Mouse (Mus musculus): Measurements from ENCODE around the gene Galnt12.
"Not testable (repeated sequence)": the region's sequence is repeated elsewhere in the genome, so short reads cannot be mapped to it uniquely, and the experiment has no call there.

Galnt12 gene

DNA sequence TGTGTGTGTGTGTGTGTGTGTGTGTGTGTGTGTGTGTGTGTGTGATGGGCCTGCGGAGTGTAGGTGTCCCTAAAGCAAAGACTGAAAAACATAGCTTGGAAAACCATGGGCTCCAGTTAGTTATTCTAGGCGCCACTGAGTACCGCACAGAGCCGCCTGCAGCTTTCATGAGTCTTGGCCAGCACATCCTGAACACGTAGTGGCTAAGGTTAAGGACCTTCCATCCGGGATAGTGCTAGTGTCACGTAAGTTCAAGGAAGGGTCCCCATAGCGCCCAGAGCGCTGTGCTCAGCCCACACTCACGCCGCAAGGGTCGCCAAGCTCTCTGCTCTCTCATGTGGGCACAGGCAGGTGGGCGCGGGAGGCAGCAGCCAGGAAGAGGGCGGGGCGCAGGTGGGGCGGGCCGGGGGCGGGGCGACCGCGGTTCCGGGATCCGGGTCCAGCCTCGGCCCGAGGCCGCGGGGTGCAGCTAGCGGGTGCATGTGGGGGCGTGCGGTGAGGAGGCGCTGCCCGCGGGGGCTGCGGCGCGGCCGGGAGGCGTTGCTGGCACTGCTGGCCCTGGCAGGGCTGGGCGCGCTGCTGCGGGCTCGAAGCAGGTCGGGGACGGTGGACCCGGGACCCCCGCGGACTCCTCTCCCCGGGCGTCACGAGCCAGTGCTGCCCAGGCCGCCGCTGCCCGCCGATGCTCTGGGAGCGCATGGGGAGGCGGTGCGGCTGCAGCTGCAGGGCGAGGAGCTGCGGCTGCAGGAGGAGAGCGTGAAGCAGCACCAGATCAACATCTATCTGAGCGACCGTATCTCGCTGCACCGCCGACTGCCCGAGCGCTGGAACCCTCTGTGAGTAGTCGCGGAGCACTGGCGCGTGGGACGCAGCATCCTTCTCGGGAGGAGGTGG is at the start of gene Galnt12:
TSS of gene Galnt12 (plus strand) at position 417 of the 894 bp plus-strand sequence.
- peak; percentile 24 for DNase-seq

DNA sequence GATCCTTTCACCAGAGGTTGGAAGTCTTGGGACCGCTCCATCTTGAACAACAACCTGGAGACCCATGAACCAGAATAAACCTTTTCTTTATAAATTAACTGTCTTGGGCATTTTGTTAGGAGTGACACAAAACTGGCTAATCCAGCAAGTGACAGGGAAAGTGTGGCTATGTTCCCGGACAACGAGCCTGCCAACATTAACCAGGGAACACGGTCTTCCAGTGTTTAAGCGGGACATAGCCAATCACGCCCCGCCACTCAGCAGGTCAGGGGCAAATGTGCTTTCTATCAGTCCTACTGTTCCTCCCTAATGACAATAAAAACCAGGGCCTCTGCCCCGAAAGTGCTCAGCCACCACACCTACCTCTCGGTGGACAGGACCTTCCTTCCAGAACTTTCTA is 47.8 kb upstream of the Galnt12 start:
- no peak for DNase-seq

DNA sequence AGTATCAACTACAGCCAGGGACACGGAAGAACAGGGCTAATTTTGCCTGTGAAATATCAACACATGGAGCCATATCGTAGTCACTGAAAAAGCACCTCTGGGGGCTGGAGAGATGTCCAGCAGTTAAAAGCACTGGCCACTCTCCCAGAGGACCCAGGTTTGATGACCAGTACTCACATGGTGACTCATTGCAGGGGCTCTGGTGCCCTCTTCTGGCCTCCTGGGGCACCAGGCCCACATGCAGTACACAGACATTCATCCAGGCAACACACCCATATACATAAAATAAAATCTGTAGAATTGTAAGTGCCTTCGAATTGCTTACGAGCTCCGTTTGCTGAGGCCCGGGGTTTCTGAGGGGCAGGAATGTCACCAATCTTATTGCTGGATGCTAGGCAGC is 44.7 kb upstream of the Galnt12 start:
- DNase-seq, result no peak

- DNase-seq, result no peak
Measured at GRCm38 (mm10) chr4:47047765-47048164, 43.9 kb upstream of the Galnt12 start.

DNA sequence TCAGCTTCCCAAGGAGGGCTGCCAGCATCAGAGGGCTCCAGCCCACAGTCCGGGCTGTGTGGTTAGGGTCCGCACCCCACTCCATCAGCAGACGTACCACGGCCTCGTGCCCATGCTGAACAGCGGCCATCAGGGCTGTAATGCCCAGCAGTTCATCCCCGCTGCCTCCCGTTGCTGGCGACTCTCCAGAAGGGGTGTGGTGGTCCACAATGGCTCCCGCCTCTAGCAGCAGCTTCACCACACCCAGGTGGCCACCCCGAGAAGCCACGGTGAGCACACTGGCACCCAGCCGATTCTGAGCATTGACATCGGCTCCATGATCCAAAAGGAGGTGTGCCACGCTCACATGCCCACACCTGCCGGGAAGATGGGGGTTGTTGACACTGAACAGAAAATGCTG is 42.5 kb upstream of the Galnt12 start:
- no peak for DNase-seq

DNA sequence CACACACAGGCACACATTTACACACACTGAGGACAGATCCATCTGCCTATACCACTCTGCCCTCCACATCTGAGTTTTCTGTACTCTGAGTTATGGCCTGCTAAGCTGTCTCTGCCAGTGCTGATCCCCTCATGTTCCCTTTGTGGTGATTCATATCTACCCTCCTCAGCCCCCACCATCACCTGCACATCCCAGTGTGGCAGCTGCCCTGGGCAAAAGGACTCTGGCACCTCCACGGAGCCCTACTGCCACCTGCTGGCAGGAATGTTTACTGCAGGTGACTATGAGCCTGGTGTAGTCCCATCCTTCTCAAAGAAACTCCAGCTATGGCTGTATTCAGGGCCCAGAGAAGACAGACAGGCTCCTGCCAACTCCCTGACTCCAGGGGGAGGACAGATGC is 41.5 kb upstream of the Galnt12 start:
- DNase-seq, result peak; percentile 73

GRCm38 (mm10) chr4:47050642-47051381 is 40.9 kb upstream of the Galnt12 start:
- DNase-seq, result no peak

- no peak for DNase-seq
Measured at GRCm38 (mm10) chr4:47051905-47052304, 39.8 kb upstream of the Galnt12 start.

DNA sequence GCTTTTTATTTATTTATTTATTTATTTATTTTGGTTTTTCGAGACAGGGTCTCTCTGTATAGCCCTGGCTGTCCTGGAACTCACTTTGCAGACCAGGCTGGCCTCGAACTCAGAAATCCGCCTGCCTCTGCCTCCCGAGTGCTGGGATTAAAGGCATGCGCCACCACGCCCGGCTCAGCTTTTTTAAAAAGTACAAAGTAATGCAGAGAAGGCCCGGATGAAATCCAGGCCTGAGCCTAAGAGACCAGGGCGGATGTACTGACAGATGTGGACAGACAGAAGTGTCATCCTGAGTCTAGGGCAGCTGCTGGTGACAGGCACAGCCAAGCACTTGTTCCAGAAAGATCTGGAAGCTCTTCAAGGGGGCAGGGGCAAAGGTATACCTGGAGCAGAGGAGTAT is 36.5 kb upstream of the Galnt12 start:
- DNase-seq, result not testable (repeated sequence)

DNA sequence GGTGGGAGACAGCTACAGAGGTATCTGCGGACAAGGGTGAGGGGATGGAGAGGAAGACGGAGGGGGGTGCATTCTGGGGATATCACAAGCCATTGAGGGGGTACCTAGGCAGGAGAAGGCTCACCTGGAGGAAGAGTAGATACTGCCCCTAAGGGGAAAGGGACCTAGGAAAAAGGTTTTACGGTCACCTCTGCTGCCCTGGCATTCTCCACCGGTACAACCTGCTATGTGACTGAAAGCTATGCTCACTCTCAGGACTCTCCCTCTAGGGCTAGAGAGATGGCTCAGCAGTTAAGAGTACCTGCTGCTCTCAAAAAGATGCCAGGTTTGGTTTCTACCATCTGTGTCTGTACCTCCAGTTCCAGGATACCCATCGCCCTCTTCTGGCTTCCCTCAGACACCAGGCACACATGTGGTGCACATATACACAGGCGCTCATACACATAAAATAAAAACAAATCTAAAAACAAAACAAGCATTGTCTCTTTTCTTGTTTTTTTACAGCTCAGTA is 36.1 kb upstream of the Galnt12 start:
- no peak for DNase-seq

DNA sequence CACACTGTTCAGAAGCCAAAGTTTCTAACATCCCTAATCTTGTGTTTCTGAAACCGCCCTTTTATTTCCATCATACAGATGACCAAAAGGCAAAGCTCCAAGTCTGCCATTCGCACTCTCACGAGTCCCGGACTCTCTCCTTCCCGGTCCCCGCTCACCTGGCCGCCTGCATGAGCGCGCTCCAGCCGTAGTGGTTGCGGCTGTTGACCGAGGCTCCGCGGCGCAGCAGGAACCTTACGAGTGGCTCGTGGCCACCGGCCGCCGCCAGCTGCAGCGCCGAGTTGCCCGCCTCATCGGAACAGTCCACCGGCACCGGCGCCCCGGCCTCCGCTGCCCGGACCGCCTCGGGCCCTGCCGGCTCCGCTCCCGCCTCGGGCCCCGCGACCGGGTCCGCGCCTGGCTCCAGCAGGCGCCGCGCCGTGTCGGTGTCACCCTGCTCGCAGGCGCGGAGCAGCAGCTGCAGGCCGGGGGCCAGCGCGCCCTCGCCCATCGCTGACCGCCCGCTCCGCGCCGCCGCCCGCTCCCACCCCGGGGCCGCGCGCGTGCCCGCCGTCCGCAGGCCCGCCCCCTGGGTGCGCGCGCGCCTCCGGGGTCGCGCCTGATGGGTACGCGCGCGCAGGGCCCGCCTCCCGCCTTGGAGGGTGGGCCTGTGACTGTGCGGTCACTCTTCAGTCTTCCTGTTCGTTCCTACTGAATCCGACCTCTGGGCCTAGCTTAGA is 34.8 kb upstream of the Galnt12 start, which contains the start of gene Anks6:
TSS of gene Anks6 (minus strand) at position 637 of the 719 bp plus-strand sequence.
- DNase-seq, result peak; percentile 83

DNA sequence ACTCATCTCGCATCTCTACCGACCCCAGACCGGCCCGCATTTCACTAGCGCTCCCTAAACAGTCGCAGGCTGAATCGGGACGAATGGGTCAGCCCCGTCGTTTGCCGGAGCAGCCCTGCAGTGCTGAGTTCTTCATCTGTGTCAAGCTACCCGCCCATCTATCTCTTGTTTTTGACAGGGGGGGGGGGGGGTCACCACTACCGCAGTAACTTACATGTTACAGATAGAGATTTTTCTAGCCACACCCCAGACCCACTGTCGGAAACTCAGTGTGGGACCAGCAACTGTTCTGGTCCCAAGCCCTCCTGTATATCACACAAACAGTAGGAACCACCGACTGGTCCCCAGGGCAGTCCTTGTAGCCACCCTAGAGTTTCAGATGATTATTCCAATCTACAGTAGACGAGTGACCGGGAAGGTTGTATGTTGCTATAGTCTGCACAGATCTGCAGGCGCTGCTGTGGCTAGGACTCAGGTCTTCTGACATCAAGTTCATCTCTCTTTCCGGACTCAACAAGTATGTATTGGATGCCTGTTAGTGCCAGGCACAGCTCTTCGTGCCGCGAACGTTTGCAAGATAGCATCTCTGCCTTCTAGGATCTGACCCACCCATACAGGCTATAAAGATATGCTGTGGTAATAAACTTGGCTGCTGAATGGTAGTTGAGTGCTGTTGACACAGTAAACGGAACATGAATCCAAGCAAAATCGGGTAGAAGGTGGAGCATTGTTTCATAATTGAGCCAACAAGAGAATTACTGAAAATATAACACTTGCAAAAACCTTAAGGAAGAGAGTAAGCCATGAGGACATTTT is 34.0 kb upstream of the Galnt12 start:
- no peak for DNase-seq

DNA sequence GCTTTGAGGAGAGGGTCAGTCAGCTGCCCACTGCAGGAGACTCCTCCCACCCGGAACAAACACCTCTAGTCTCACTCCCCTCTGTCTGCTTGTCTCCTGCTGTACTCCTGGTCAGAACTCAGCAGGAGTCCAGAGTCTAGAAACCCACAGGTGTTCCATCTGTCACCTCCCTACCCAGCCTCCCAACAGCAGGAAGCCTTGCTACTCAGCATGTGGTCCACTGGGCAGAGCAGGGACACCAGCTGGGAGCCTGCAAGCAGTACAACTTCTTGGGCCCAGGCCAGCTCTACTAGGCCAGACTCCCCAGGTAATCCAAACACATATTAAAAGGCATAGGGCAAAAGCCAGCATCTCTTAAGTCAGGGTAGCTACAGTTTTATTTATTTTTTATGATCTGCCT is 30.8 kb upstream of the Galnt12 start:
- DNase-seq, result no peak

GRCm38 (mm10) chr4:47075054-47075453 is 16.7 kb upstream of the Galnt12 start:
- DNase-seq, result no peak

DNA sequence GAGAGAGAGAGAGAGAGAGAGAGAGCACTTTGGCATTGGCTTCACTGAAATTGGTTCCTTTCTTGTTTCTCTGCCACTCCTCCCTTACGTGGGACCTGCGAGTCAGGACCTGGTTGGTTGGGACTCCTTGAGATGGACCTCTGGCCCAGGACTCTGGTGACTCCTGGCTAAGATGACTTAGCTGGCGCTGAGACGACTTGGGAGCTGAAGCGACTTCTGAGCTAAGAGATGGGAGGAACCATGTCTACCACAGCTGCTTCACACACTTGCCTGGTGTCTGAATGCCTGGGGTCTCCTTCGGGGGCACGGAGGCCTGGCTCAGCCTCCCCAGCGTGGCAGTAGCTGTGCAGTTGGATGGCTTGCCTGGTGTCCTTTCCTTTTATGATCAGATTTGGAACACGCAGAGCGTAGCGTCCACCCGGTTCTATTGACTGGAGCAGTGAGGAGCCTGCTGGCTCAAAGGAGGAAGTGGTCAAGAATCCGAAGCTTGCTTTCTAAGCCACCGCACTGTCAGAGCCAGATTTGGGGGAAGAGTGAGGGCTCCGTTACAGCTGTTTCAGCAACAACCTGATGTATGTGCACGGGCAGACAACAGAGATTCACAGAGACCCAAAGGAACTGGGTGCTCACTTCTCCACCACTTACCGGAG is 11.6 kb upstream of the Galnt12 start:
- peak; percentile 32 for DNase-seq

GRCm38 (mm10) chr4:47080647-47081010 is 11.1 kb upstream of the Galnt12 start:
- DNase-seq, result no peak

- no peak for DNase-seq
Measured at GRCm38 (mm10) chr4:47083824-47084223, 7.9 kb upstream of the Galnt12 start.

DNA sequence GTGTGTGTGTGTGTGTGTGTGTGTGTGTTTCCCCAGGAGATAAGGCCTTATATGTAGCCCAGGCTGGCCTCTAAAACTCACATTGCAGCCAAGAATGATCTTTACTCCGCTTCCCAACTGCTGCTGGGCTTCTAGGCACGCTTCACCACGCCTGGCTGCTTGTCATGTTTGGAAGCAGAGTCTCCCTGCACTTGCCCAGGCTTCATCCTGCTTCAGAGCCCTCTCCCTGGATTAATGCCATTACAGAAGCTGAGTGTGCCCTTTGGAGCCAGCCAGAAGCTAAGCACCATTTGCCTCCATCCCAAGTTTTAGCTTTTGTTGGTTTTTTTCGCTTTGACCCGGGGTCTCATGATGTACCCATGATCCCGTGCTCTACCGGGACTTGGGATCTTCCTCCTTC is 3.0 kb upstream of the Galnt12 start:
- DNase-seq, result no peak

GRCm38 (mm10) chr4:47092387-47093021 is 795 bp downstream of the Galnt12 start:
- DNase-seq, result peak; percentile 17

DNA sequence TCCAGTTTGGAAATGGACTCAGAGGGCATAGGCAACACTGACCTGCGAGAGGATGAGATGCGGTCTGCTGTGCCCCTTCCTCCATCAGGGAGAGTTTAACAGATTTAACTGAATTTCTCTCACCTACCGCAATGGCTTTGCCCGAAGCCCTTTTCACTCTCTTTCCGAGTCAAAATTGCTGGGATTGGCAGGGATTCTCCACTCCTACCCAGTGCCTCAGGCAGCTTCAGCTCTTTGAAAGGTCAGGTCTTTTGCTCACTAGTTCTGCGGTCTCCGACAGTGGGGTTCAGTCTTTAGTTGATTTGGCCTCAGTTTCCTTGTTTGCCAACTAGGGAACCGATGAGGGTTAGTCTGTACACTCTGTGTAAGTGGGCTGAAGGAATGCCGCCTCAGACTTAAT is 1.5 kb downstream of the Galnt12 start:
- no peak for DNase-seq

- DNase-seq, result no peak
Measured at GRCm38 (mm10) chr4:47093647-47094046, 1.9 kb downstream of the Galnt12 start.

All from layer of hippocampus, adult 9-11 months (tissue).